Mouse (Mus musculus): Measurements from ENCODE around the gene Mlph.

Gene Mlph

GRCm38 (mm10) chr1:90909631-90910152 is 5.2 kb upstream of the Mlph start:
- peak; percentile 89 for DNase-seq

DNA sequence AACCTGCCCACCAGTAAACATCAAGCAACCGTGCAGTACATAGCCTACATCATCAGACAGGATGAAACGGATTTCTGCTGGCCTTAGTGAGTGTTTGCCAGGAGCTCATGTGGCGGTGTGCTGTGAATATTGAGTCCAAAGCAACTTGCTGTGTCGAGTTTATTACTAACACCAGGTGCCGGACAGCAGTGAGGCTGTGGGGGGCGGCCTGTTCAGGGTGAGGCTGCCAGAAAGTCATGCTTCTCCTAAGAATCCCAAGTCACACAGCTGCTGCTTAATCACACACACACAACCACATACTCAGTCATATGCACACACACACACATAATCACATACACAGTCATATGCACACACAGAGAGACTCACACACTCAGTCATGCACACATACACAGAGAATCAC is 1.7 kb upstream of the Mlph start:
- no peak for DNase-seq

GRCm38 (mm10) chr1:90917509-90917908 is 2.6 kb downstream of the Mlph start:
- DNase-seq: no peak

GRCm38 (mm10) chr1:90921687-90922086 is 6.8 kb downstream of the Mlph start:
- no peak for DNase-seq

DNA sequence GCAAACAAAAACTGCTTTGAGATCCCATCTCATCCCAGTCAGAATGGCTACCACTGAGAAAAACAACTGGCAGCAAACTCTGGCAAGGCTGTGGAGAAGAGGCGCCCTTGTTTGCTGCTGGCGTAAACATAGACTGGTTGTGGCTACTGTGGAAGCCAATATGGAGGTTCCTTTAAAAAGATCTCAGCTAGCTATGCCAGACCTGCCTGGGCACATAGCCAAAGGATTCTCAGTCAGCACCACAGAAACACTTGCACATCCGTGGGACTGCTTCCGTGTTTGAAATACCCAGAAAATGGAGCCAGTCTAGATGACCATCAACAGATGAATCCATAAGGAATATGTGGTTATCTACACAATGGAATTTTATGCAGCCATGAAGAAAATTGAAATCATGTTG is 11.1 kb downstream of the Mlph start:
- DNase-seq: peak; percentile 30

DNA sequence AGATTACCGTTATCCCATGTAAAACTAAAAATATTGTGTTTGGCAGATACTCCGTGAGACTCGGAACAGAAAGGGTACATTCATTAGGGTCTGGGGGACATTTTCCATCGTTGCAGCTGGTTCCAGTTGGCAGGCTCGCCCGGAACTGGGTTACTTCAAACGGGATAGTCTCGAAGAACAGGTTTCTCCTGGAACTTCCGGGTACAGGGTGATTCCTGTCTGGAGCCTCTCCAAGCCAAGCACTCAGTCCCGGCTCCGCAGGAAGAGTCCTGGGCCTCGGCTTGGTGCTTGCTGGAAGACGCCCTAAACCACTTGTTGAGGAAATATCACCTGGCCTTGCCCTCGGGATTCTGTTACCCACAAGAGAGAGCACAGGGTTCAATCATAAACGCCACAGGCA is 12.4 kb downstream of the Mlph start:
- peak; percentile 72 for DNase-seq

DNA sequence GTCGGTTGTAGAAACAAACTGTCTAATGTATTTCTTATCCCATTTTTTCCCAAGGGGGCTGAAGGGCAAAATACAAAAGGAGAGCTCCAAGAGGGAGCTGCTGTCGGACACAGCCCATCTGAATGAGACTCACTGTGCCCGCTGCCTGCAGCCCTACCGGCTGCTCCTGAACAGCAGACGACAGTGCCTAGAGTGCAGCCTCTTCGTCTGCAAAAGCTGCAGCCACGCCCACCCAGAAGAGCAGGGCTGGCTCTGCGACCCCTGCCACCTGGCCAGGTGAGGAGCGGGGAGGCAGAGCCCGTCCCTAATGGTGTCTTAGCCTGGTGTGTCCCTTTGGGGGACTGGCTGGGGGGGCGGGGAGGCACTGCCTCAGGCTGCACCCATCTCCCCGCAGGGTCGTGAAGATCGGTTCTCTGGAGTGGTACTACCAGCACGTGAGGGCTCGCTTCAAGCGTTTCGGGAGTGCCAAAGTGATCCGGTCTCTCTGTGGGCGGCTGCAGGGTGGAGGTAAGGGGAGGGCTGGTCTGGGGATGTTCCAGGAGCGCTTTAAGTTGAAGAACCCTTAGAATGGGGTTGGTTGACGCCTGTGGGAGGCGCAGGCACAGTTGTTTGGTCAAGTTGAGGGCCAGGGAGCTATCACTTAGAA is 13.2 kb downstream of the Mlph start:
- DNase-seq: peak; percentile 26

GRCm38 (mm10) chr1:90928575-90928934 is 13.7 kb downstream of the Mlph start:
- peak; percentile 94 for DNase-seq

DNA sequence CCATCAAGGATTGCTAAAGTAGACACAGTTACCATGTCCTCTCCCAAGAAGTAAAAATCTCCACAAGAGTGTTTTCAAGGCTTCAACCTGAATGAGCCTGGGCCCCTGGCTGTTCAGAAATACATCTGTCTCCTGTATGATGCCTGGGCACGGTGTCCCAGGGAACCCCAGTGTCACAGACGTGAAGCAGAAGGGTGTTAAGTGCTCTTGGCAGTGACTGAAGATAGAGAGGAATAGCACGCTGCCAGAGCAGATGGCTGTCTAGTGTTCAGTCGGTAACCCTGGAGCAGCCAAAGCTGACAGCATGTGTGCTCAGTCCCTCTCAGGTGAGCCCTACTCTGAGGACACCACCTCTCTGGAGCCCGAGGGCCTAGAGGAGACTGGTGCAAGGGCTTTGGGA is 18.1 kb downstream of the Mlph start:
- DNase-seq: no peak

DNA sequence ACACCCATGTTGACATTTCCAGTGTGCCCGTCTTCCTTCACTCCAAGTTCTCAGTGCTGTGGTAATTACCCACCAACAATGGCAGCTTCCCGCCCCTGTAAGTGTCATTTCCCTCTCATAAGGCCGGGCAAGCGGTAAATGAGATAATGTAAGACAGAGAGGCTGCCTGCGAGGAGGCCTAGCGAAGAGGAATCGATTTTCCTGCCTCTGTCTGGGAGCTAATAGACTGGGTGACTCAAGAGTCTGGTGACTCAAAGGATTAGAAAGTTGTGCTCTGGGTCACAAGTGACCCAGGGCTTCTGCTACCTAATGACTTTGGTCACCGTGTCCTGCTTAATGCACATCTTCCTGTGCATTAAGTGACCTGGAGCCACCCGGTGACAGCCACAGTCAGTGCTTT is 22.1 kb downstream of the Mlph start:
- DNase-seq: no peak

DNA sequence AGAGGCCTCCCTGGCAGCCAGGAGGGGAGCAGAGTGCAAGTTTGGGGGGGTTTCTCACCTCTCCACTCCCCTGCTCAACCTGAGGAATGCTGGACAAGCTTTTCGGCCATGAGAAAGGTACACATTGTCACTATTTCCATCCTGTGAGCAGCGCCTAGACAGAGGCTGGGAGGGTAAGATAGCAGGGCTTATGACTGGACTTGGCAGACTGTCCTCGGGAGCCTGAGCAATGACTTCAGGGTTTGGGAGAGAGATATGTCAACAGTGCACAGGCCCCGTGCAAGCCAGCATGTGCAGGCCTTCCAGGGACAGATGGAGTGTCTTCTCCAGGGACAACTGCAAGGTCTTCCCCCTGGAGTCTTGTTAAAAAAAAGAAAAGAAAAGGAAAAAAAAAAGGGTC is 25.1 kb downstream of the Mlph start:
- no peak for DNase-seq

DNA sequence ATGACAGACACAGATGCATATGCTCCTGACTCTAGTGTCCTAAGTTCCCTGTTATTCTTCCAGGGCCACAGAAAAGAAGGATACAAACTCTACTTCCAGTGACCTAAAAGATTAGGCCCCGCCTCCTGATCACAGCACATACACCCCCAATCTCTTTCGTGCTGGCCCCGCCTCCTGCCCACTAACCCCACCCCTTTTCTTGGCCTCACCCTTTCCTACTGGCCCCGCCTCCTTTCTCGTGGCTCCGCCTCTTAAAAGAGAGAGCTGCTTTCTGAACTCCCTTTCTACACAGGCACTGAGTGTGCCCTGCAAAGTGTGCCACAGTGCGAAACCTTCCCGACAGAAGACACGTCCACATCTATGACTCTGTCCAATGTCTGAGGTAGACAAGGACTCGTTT is 30.3 kb downstream of the Mlph start:
- peak; percentile 47 for DNase-seq

DNA sequence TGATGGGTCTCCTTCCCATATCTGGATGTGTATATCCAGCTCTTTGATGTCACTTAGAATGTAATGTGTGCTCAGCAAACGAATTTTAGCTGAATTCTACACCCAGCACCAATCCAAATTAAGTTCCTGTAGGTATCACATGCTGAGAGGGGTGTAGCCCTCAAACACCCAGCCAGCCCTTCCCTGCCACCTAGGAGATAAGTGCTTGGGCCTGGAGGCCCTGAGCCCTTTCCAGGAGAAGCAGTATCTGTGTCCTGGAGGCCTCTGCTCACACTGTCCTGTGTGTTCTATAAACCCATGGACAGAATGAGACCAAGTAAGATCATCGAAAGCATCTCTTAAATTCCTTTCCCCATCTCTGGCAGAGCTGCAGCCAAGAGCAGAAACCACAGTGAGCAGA is 32.4 kb downstream of the Mlph start:
- DNase-seq: no peak

DNA sequence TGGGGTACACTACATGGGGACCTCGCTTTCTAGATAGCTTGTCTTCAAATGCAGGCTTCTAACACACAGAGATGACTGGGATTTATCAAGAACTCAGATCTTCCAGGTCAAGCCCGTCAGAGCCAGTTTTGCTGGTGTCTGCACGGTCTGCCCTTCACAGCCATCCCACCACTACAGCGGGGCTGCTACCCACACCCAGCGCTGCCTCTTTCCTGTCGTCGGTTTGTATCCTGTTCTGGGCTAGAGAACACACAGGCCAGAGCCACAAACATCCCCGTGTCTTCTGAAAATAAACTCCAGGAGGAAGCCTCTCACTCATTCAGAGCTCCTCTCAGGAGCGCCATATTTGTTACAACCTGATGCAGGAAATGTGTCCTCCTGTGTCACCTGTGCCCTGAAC is 34.4 kb downstream of the Mlph start:
- no peak for DNase-seq

DNA sequence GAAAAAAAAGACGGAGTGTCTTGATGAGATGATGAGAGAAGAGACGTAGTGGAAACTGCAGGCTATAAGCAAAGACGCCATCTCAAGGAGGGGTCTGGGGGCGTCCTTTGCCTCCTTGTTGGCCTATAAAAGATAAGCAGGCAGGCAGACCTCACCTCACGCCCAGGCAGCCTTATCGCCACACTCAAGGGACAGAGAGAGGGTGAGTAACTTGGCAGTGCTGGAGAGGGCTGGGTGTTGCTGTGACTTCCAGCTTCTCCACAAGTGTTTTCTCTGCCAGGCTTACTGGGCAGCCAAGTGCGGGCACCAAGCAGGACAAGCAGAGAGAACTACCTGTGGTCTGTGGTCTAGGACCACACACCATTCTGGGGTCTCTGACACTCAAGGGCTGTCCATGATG is 36.8 kb downstream of the Mlph start:
- DNase-seq: no peak

GRCm38 (mm10) chr1:90952808-90953207 is 37.9 kb downstream of the Mlph start, which contains the start of gene Prlh:
TSS of gene Prlh (plus strand) at chr1:90953108.
- no peak for DNase-seq

DNA sequence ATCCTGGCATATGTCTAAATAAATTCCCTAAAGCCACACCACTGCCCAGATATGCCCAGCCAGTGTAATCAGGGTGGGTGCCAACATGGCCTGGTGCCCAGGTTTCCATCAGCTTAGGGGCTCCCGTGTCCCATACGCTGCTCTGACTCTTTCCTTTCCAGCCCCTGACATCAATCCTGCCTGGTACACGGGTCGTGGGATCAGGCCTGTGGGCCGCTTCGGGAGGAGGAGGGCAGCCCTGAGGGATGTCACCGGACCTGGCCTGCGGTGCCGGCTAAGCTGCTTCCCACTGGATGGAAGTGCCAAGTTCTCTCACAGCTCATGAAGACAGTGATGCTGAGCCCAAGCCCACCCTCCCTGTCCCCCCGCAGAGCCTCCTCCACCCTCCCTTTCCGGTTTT is 38.8 kb downstream of the Mlph start:
- no peak for DNase-seq

DNA sequence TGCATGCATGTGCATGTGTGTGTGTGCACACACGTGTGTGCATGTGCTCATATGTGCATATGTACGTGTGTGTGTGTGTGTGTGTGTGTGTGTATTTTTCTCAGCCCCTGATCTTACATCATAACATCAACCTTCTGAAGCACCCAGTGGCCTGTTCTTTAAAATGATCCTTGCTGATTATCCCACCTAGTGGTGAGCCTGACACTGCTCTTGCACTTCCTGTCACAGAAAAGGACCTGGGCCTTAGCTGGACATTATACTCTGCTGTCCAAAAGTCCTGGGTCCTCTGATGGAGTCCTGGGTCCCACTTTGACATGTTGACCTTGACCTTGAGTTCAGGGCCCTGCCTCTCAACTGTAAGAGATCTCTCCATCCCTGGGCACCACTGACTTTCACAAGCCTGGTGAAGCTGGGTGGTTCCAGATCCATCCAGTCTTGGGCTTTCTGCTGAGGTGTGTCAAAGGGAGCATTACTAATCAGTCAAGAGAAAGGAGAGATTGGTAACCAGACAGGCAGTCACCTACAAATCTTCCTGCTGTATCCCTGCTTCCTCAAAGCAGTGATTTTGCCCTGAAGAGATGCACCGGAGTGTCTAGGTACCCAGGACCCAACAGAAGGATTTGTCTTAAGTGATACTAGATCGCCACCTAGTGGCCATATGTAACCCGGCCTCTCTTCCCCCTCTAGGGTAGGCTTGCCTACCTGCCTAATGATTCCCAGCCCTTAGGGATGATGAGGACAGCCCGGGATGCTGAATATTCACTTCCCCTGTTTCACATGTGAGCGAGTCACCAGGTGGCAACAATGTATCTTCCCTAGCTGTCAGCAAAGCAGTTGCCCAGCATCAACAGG is 41.6 kb downstream of the Mlph start:
- peak; percentile 78 for DNase-seq

- no peak for DNase-seq
These were observed 47.6 kb downstream of the Mlph start for GRCm38 (mm10) chr1:90962526-90962925.

DNA sequence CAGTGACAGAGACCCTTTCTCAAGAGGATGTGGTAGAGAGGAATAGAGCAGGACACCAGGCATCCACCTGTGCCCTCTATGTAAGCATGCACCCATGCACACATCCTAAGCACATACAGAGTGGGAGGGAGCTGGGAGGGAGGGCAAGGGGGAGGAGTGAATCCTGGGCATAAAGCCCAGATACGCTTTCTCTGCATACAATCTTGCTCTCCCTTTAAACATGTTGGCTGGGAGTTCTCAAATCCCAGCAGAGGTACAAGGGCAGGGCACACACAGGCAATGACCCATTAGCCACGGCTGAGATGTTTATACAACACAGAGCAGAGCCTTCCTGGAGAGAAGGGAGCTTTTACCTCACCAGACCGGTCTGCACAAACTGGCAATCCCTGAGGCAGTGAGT is 48.1 kb downstream of the Mlph start:
- DNase-seq: no peak

DNA sequence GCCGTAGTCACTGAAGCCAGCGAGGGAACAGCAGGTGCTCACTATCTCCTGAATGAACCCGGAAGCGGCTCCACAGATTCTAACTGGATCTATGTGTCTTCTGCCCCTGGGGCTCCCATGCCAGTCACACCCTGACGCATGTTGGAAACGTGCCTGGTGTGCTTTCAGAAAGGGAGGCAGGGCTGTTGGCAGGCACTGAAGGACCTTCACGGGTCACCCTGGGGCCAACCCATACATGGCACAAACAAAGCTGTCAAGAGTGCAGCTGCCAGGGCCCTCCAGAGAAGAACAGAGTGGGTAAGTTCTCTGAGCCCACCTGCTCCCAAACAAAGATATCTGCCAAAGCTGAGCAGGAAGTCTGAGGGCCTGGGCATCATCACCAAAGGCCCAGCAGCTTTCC is 52.7 kb downstream of the Mlph start:
- peak; percentile 65 for DNase-seq

- no peak for DNase-seq
These were observed 53.8 kb downstream of the Mlph start for GRCm38 (mm10) chr1:90968649-90969048.

DNA sequence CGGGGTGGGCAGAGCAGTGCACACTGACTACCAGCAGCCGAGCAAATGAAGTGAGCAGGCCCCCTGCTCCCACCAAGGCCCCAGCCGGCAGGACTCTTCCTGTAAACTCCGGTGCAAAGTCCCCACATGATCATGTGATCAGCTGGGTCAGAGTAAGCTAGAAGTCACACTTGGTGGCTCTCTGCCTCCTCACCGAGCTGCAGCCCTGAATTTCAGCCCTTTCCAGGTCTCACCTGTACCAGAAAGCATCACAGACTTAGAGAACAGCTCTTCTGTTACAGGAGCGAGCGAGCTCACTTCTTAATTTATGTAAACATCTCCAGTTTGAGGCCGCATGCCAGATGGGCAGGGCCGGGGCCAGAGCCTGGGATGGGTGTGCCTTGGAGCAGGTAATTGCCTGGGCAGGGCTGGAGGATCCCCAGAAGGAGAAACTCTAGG is 54.5 kb downstream of the Mlph start, which contains the start of gene Rab17:
Rab17 (minus strand) TSS at position 315 of the 438 bp plus-strand sequence.
- peak; percentile 78 for DNase-seq

DNA sequence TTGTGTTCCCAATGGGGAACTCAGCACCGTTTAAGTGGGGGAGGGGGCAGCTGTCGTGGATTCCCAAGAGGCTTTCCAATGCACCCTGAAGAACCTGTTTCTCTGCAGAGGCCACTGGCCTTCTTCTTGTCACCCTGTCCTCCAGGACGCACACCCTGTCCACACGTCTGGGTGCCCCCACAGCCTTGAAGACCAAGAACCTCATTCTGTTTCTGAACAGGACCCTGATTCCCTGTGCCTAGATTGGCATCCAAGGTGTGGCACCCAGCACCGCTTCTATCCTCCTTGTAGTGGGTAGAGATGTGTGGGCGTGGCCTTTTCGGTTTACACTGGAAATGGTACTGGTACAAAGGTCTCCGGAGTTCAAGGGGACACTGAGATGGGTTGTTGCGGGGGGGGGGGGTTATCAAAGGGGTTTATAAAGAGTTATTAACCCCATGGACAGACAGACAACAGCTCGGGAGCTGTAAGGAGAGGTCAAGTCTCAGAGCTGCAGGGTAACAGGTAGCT is 55.1 kb downstream of the Mlph start:
- no peak for DNase-seq
